Mouse (Mus musculus) limb, embryonic 10.5 days (tissue): ENCODE measurements around the gene Pcnx3. TPM values are rescaled to one million over a fixed set of nuclear protein-coding genes. Genes with fewer than 3 reads are reported as not detected.

Source experiments
- DNase-seq: peaks from one replicate; pipeline ENCODE4 v3.0.0-alpha.2; 2017; ENCODE audit warnings: low spot score
- H3K27ac ChIP-seq: fragments of 300-500 bp; sonication (generic); 2 replicates; pipeline ENCODE4 v1.5.1; 2016; ENCODE audit warnings: mild to moderate bottlenecking
- H3K27me3 ChIP-seq: fragments of 300-500 bp; sonication (generic); 2 replicates; pipeline ENCODE4 v1.6.1; 2016; ENCODE audit warnings: low read depth, mild to moderate bottlenecking; ENCODE audit not compliant: poor library complexity, severe bottlenecking
- H3K36me3 ChIP-seq: fragments of 300-500 bp; sonication (generic); 2 replicates; pipeline ENCODE4 v1.6.1; 2016; ENCODE audit warnings: mild to moderate bottlenecking, moderate library complexity
- H3K4me1 ChIP-seq: fragments of 300-500 bp; sonication (generic); 2 replicates; pipeline ENCODE4 v1.6.1; 2016
- H3K4me3 ChIP-seq: fragments of 300-500 bp; sonication (generic); 2 replicates; pipeline ENCODE4 v1.5.1; 2016; ENCODE audit warnings: mild to moderate bottlenecking, moderate library complexity
- H3K9me3 ChIP-seq: fragments of 300-500 bp; sonication (generic); replicated peaks from 2 replicates; pipeline ENCODE4 v1.6.1; 2016; ENCODE audit warnings: mild to moderate bottlenecking
- WGBS: fragments of 180-500 bp; shearing (Covaris S2); methylation state at CpG from one replicate; pipeline ENCODE4 v1.1.7; 2016; 5-methylcytosine and 5-hydroxymethylcytosine counted together
- polyA plus RNA-seq: library from polyadenylated mRNA; unstranded; fragments of >200 nt; fragmentation: Nextera tagmentation; extraction: Ambion mirVana; gene quantifications from 2 replicates; pipeline ENCODE4 v1.2.1, GENCODE M21; 2016

Pcnx3 gene
- polyA plus RNA-seq = 31.6 and 34.3 TPM in 2 replicates

DNA sequence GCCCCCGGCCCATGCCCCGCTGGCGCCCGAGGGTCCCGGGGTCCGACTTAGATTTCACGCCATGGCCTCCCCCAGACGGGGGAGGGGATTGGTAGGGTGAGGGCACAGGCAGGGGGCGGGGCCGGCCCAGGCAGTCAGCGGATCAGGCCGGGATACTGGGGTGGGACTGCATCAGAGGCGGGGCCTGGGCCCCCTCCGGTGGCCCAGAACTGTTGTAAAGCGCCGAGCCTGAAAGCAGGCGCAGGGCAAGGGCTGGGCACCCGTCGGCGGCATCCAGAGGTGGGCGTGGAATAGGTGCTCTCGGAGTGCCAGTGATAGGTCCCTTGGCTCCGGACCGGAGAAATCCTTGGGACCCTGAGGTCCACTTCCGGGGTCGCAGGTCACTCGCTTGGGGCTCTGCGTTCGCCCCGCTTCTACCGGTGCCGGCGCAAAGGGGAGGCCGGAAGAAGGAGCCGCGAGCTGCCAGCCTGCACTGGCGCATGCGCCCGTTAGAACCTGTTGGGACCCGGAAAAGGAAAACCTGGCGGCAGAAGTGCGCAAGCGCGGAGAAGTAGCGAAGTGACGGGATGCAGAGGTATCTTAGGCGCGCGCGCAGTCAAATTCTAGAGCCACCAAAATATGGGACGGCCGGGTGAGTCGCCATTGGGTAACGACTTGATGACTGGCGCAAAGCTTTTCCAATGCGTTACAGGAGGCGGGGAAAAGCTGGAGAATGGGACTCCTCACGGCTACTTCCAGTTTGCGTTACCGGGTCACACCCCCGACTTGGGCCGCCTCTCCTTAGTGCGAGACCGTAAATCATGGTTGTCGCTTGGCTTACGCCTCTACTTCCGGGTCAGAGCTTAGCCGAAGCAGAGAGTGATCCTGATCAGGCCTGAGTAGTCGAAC, at the start of gene Pcnx3, which contains the start of gene Map3k11:
Gene Pcnx3 (minus strand): TSS at position 709 of the 888 bp plus-strand sequence.
Gene Map3k11 (plus strand): TSS at position 543 of the 888 bp plus-strand sequence.
- WGBS = under 1% methylated on average over 69 of the region's 69 CpGs
- peak within 1 kb of the TSS; percentile 82 for H3K4me3 ChIP-seq
- H3K27ac ChIP-seq = peak within 1 kb of the TSS; percentile 91
- peak; percentile 96 for DNase-seq
- H3K4me1 ChIP-seq = peaks cover 54% of the 10 kb centered on the region
- H3K9me3 ChIP-seq = no peaks in the 10 kb centered on the region
- H3K36me3 ChIP-seq = peaks cover 77% of the 10 kb centered on the region
- no peaks in the 10 kb centered on the region for H3K27me3 ChIP-seq

DNA sequence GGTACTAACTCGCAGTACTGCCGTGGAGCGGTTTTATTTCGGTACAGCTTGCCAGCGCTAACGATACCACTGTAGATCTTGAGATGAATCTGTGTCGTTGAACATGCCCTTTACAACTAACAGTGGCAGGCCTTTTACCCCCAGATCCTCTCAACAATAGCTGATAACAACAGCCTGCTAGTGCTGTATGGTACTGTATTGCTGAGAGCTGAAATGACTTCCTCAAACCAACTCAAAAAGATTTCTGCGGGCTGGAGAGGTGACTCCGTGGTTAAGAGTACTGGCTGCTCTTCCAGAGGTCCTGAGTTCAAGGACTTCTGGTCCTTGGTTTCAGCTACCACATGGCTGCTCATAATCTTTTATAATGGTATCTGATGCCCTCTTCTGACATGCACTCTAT, 45.6 kb upstream of the Pcnx3 start:
- Histone ChIP-seq H3K4me1 (peaks cover 26% of the 10 kb centered on the region), H3K27ac (no peak overlapping the region), H3K36me3 (peaks cover 8% of the 10 kb centered on the region), H3K4me3 (no peak overlapping the region), H3K9me3 (no peaks in the 10 kb centered on the region), H3K27me3 (peaks cover 13% of the 10 kb centered on the region)
- 81% methylated on average over 9 of the region's 9 CpGs for whole genome bisulfite sequencing
- DNase-seq = no peak

DNA sequence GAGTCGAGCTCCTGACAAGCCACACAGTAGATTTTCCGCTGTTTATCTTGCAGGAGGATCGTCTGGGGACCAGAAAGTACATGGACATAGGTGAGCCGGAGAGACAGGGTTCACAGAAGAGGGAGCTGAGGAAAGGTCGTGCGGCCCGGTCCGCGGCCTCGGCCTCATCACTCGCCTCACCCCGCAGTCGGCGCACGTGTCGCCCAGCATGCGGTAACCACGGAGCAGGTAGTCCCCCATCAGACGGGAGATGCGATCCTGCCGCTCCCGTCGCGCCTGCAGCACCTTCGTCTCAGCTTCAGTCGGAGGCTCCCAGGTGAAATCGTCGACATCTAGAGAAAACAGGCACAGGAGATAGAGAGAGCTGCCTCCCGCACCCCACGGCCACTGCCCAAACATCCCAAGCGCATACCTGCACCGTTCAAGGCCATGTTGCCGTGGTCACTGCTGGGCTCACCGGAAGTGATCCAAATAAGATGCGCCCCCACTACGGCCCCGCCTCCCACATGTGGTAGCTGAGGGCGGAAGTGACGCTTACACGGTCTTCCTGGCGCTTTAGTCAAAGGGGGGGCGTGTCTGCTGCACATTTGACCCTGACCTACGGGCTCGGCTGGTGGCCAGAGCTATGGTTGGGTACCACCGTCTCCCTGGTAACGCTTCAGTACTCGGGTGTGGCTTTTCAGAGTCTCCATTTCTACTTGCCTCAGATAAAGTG, 42.7 kb upstream of the Pcnx3 start:
- Histone ChIP-seq H3K36me3 (peaks cover 22% of the 10 kb centered on the region), H3K27ac (peak overlapping the region; percentile 82), H3K27me3 (0 out of 2 replicates have a peak, but pooled peaks cover 3% of the 10 kb centered on the region), H3K9me3 (no peaks in the 10 kb centered on the region), H3K4me3 (peak overlapping the region; percentile 97), H3K4me1 (peaks cover 52% of the 10 kb centered on the region)
- peak; percentile 98 for DNase-seq
- WGBS = under 1% methylated on average over 47 of the region's 47 CpGs

DNA sequence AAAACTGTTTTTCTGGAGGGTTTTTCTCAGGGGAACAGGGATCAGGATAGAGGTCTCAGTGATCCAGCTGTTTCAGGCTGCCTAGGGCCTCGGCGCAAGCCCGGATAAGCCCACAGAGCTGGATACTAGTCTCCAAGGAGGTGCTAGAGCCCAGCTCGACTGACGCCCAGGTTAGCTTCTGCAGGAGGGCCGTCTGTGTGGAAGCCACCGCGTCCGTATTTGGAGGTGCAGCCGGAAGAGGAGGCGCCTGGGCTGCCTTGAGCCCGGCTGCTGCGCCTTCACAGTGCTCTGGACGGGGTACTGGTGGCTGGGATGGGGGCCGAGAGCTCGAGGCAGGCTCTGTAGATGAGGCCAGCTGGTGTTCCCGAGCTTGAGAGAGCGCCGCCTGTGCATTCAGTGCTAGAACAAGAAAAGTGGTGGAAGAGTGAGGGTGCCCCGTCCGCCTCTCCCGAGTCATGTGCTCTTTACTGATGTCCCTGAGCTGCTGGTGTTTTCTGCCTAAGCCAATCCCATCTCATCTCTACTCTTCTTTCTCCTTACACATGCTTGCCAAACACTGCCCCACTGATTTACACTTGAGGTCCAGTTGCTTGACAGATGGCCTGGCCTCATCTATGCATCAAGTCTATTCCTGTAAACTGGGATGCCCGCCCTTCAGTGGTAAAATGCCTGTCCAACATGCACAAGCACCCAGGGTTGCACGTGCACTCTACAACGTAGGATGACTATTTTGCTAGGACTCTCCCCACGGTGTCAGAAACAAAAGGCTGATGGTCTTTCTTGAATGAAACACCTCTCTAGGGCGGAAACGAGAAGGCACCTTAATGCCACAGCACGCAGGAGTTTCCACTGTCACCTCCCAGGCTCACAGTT, 41.8 kb upstream of the Pcnx3 start:
- H3K36me3 ChIP-seq = peaks cover 25% of the 10 kb centered on the region
- peaks cover 61% of the 10 kb centered on the region for H3K4me1 ChIP-seq
- H3K27ac ChIP-seq = no peak overlapping the region; the same call in 1 of the 2 replicates
- H3K4me3 ChIP-seq = peak overlapping the region; percentile 97
- WGBS = 78% methylated on average over 29 of the region's 29 CpGs
- no peak for DNase-seq
- H3K27me3 ChIP-seq = no peaks in the 10 kb centered on the region
- H3K9me3 ChIP-seq = no peaks in the 10 kb centered on the region

DNA sequence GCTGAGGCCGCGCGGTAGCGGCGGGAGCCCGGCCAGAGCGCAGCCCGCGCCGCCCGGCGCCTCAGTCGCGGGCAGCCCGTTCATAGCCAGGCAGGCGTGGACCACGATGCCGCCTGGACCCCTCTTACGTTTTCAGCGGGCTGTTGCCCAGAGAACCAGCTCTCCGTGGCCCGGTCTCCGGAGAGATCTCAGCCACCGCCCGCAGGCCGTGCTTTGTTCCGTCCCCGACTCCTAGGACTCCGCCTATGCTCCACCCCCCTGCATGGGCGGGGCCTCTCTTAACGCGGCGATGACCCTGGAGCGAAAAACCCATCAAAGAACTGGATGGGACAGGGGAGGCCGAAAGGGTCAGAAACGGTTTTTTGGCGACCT, 40.7 kb upstream of the Pcnx3 start, which contains the start of gene Fam89b:
Gene Fam89b (minus strand): TSS at position 210 of the 372 bp plus-strand sequence.
- under 1% methylated on average over 37 of the region's 37 CpGs for WGBS

DNA sequence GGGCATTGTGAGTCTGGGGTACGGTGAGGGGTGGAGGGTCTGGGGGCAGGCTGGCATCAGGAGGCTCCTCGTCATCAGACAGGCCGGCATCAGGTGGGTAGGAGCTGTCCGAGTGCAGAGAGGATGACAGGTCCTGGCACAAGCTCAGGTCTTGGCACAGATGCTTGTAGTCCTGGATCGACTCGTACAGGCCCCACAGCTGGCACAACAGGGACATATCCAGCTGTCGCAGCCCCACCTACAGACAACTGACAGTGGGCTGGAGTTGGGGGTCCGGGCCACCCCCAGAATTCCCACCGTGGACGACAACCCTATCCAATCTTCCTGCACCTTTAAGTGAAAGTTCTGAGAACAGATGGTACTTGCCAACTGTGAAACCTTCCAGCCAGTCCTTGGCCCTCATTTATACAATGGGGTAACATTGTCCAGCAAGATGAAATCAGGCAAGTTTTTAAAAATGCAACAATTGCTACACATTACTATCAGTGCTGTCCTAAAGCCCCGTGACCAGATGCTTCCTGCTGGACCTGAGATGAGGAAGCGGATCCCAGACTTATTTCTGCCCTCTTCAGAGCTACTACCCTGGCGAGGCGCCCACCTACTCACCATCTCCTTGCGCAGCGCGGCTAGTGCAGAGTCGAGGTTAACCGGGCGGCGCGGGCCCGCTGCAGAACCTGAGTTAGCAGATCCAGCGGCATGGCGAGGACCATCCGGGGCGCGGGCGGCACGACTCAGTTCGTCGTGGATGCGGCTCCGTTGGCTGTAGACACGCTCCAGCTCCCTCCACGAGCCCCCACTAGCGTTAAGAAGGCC, 40.1 kb upstream of the Pcnx3 start:
- H3K36me3 ChIP-seq = peaks cover 42% of the 10 kb centered on the region
- no peaks in the 10 kb centered on the region for H3K9me3 ChIP-seq
- WGBS = 13% methylated on average over 37 of the region's 37 CpGs
- peak; percentile 52 for DNase-seq
- H3K27me3 ChIP-seq = no peaks in the 10 kb centered on the region
- peaks cover 78% of the 10 kb centered on the region for H3K4me1 ChIP-seq
- H3K27ac ChIP-seq = peak overlapping the region; percentile 98
- H3K4me3 ChIP-seq = peak overlapping the region; percentile 97

More for the DNA sequence above, 40.7 kb upstream of the Pcnx3 start, which contains the start of gene Fam89b:
- peak; percentile 91 for DNase-seq
- H3K4me3 ChIP-seq = peak within 1 kb of the TSS; percentile 97
- peaks cover 36% of the 10 kb centered on the region for H3K36me3 ChIP-seq
- H3K9me3 ChIP-seq = no peaks in the 10 kb centered on the region
- peaks cover 72% of the 10 kb centered on the region for H3K4me1 ChIP-seq
- H3K27me3 ChIP-seq = no peaks in the 10 kb centered on the region
- H3K27ac ChIP-seq = peak within 1 kb of the TSS; percentile 98

DNA sequence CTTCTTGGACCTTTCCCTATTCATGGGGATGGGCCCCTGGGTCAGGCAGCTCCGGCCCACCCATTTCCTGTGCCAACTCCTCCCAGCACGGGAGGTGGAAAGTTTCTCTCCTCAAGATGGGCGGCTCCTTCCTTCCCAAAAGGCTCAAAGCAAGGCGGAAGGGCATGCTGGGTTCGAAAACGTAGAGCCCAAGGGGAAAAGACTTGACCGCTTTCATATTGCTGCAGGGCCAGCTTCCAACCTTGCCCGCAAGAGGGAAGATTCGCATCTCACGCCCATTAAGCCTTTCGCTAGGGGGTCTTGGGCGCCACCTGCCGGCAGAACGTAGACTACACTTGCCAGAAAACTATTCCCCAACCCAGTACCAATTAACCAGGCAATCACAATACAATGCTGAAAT, 39.0 kb upstream of the Pcnx3 start:
- Histone ChIP-seq H3K27ac (peak overlapping the region; percentile 98), H3K4me1 (peaks cover 78% of the 10 kb centered on the region), H3K36me3 (peaks cover 49% of the 10 kb centered on the region), H3K9me3 (no peaks in the 10 kb centered on the region), H3K4me3 (peak overlapping the region; percentile 97), H3K27me3 (no peaks in the 10 kb centered on the region)
- peak; percentile 94 for DNase-seq
- 3% methylated on average over 14 of the region's 14 CpGs for WGBS

DNA sequence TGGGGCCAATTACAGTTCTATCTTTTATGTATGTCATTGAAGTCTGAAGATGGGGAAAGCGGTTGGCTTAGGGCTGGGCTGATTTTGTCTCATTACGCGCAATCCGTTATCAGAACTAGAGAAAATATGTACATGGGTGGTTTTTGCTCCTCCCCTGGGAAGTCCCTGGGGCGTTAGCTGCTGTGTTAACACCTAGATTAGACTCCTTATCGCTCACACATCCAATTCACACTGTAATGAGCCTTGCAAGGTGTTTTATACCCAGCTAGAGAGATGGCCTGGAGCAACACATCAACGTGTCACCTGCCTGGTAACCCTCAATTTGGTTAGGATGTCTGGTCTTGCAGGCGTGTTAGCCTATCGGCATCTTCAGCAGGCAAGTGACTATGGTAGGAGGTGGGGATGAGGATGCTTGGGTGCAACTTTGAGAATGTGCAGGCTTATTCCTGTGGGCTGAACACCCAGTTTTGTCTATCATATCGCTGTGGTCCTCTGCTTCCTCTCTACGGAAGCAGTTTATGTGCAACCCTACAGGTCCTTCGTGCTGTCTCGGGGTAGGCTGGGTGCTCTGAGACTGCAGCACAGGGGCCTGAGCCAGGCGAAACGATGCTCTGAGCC, 38.4 kb upstream of the Pcnx3 start:
- WGBS = 76% methylated on average over 15 of the region's 15 CpGs
- no peak for DNase-seq
- Histone ChIP-seq H3K9me3 (no peaks in the 10 kb centered on the region), H3K4me1 (peaks cover 78% of the 10 kb centered on the region), H3K27me3 (no peaks in the 10 kb centered on the region), H3K4me3 (peak overlapping the region; percentile 97), H3K27ac (peak overlapping the region; percentile 98; the same call in 1 of the 2 replicates), H3K36me3 (peaks cover 55% of the 10 kb centered on the region)

DNA sequence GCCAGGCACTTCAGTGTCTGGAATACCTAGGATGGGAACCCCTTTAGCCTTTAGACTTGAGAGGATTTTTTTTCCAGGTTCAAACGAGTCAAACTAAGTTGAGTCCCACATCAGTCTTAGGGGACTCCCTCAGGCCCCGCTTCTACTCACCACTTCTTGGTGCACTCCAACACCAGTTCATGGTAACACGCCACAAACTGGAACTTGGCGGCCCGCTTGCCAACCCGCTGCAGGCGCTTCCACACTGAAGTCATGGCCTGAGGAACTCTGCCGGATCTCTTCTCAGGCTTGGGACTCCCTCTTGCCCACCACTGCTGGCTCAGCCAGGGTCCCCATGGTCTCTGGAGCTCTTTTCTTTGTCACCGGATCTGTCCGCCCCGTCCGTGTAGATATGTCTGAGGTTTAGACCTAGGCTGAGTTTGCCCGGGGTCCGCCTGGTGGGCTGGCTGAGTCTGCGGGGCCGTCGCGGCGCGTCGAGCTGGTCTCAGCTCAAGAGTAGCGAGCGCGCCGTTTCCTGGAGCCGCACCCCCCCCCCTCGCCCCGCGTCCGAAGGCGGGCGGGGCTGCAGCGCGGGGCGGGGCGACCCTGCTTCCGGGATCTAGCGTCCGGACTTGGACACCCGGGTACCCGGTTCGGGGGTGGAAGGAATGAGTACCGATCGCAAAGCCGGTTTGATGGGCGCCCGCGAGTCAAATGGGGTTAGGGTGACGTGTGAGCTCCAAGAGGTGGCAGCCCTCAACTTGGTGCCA, 37.2 kb upstream of the Pcnx3 start, which contains the start of gene Ehbp1l1:
Gene Ehbp1l1 (minus strand): TSS at position 551 of the 749 bp plus-strand sequence.
- 12% methylated on average over 49 of the region's 49 CpGs for WGBS
- H3K36me3 ChIP-seq = peaks cover 67% of the 10 kb centered on the region

DNA sequence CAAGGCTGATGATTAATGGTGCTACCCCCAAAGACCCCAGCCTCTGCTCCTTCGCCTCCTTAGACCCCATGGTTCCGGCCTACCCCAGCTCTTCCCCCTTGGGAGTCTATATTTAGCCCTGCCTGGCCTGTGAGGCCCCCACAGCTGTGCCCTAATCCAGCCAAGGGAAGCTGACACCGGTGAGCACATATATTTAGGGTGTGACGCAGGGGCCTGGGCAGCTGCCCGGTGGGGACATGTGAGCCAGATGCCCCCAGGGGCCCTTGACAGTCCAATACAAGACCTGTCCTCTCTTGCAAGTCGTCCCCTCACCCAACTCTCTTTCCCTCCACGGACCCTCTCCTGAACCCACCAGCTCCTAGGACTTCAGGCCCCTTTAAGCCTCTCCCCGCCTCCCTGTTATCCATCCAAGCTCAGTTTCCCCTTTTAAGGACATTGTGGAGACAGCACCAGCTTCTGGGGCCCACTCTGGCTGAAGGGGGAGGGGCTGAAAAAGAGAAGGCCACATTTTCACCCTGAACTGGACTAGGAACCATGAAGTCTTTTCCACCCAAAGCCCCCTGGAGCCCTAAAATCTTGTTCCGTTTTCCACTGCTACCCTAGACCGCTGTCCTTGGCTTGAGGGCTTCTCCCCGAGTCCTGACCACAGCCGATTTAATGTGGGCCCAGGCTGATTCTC, 36.5 kb upstream of the Pcnx3 start:
- H3K4me3 ChIP-seq = peak overlapping the region; percentile 97
- H3K36me3 ChIP-seq = peaks cover 68% of the 10 kb centered on the region
- 77% methylated on average over 12 of the region's 12 CpGs for WGBS
- peak overlapping the region; percentile 61 for H3K27ac ChIP-seq
- H3K4me1 ChIP-seq = peaks cover 59% of the 10 kb centered on the region
- no peak for DNase-seq
- no peaks in the 10 kb centered on the region for H3K9me3 ChIP-seq
- H3K27me3 ChIP-seq = no peaks in the 10 kb centered on the region

More for the DNA sequence above, 37.2 kb upstream of the Pcnx3 start, which contains the start of gene Ehbp1l1:
- H3K4me3 ChIP-seq = peak within 1 kb of the TSS; percentile 97
- H3K27ac ChIP-seq = peak within 1 kb of the TSS; percentile 61
- H3K4me1 ChIP-seq = peaks cover 66% of the 10 kb centered on the region
- H3K27me3 ChIP-seq = no peaks in the 10 kb centered on the region
- peak; percentile 72 for DNase-seq
- H3K9me3 ChIP-seq = no peaks in the 10 kb centered on the region
